Mouse (Mus musculus) B cell, adult 2 months (primary cell): ENCODE data around the gene Il11.

Experiments
- DNase-seq, 2 experiments: peaks; one replicate each; pipeline ENCODE4 v3.0.0; 2022

The Il11 gene

GRCm38 (mm10) chr7:4742482-4742819 is 40.2 kb downstream of the Il11 start:
- no peak for DNase-seq

GRCm38 (mm10) chr7:4741672-4742481 is 40.8 kb downstream of the Il11 start:
- no peak for DNase-seq

- DNase-seq = peak; percentile 15 to 29
Measured at GRCm38 (mm10) chr7:4741151-4741550, 41.5 kb downstream of the Il11 start.

- no peak for DNase-seq
Measured at GRCm38 (mm10) chr7:4740309-4740727, 42.3 kb downstream of the Il11 start.

- peak; percentile 91 to 94 for DNase-seq
Measured at GRCm38 (mm10) chr7:4739544-4740275, 42.9 kb downstream of the Il11 start, which contains the start of gene Kmt5c. Gene Kmt5c, plus strand, starts transcription at chr7:4740115.

- no peak for DNase-seq
Measured at GRCm38 (mm10) chr7:4739041-4739543, 43.6 kb downstream of the Il11 start.

GRCm38 (mm10) chr7:4732968-4733392 is 49.7 kb downstream of the Il11 start:
- DNase-seq = no peak

- no peak for DNase-seq
Measured at GRCm38 (mm10) chr7:4731090-4731489, 51.6 kb downstream of the Il11 start.

GRCm38 (mm10) chr7:4725169-4725568 is 57.5 kb downstream of the Il11 start, which contains the start of gene Tmem150b:
Gene Tmem150b, minus strand, starts transcription at chr7:4725249.
- DNase-seq = no peak

GRCm38 (mm10) chr7:4724359-4724758 is 58.3 kb downstream of the Il11 start:
- DNase-seq = no peak

GRCm38 (mm10) chr7:4723508-4723907 is 59.2 kb downstream of the Il11 start:
- DNase-seq = peak; percentile 48 to 55
